Mouse (Mus musculus) embryonic facial prominence, embryonic 11.5 days (tissue): ENCODE results near the gene Arsa. TPM values are rescaled to one million over a fixed set of nuclear protein-coding genes. Genes with fewer than 3 reads are reported as not detected.
"Not testable (repeated sequence)": the region's sequence is repeated elsewhere in the genome, so short reads cannot be mapped to it uniquely, and the experiment has no call there.

Experiments used
- ATAC-seq: fragments of 200-750 bp; cut with Nextera tagmentation; replicated peaks from 2 replicates; pipeline ENCODE4 v1.8.0; 2017; ENCODE audit warnings: low read depth; ENCODE audit not compliant: insufficient number of reproducible peaks, low FRiP score, low TSS enrichment
- DNase-seq: peaks from one replicate; pipeline ENCODE4 v3.0.0-alpha.2; 2015; ENCODE audit warnings: low spot score
- H3K27ac ChIP-seq: fragments of 300-500 bp; sonication (generic); replicated peaks from 2 replicates; pipeline ENCODE4 v1.5.1; 2014; ENCODE audit warnings: mild to moderate bottlenecking, low read depth, low read length, control low read depth
- H3K27me3 ChIP-seq: fragments of 300-500 bp; sonication (generic); 2 replicates; pipeline ENCODE4 v1.6.1; 2014; ENCODE audit warnings: mild to moderate bottlenecking, low read length, moderate library complexity, mixed read lengths; ENCODE audit not compliant: control insufficient read depth, insufficient read depth
- H3K36me3 ChIP-seq: fragments of 300-500 bp; sonication (generic); replicated peaks from 2 replicates; pipeline ENCODE4 v1.6.1; 2014; ENCODE audit warnings: low read depth, mild to moderate bottlenecking, low read length, moderate library complexity, mixed read lengths; ENCODE audit not compliant: control insufficient read depth, insufficient read depth
- H3K4me1 ChIP-seq: fragments of 300-500 bp; sonication (generic); 2 replicates; pipeline ENCODE4 v1.6.1; 2014; ENCODE audit warnings: low read length, mixed read lengths; ENCODE audit not compliant: control insufficient read depth, insufficient read depth
- H3K4me2 ChIP-seq: fragments of 300-500 bp; sonication (generic); 2 replicates; pipeline ENCODE4 v1.6.1; 2014; ENCODE audit warnings: low read depth, mild to moderate bottlenecking, control low read depth, low read length, moderate library complexity
- H3K4me3 ChIP-seq: fragments of 300-500 bp; sonication (generic); 2 replicates; pipeline ENCODE4 v1.5.1; 2014; ENCODE audit warnings: low read depth, low read length, control low read depth
- H3K9ac ChIP-seq: fragments of 300-500 bp; sonication (generic); replicated peaks from 2 replicates; pipeline ENCODE4 v1.6.1; 2014; ENCODE audit warnings: mild to moderate bottlenecking, control low read depth, low read length
- H3K9me3 ChIP-seq: fragments of 300-500 bp; sonication (generic); replicated peaks from 2 replicates; pipeline ENCODE4 v1.6.1; 2016; ENCODE audit warnings: mild to moderate bottlenecking, low read length, inconsistent platforms, mixed read lengths; ENCODE audit not compliant: control insufficient read depth
- WGBS: fragments of 180-500 bp; shearing (Covaris S2); extraction: QIAGEN DNeasy Blood & Tissue Kit; methylation state at CpG from one replicate; pipeline ENCODE4 v1.1.7; 2014; 5-methylcytosine and 5-hydroxymethylcytosine counted together
- polyA plus RNA-seq: library from polyadenylated mRNA; unstranded; fragments of >200 nt; fragmentation: Nextera tagmentation; extraction: Ambion mirVana; gene quantifications from 2 replicates; pipeline ENCODE4 v1.2.1, GENCODE M21; 2014

Arsa gene
- polyA plus RNA-seq, 1 experiment from 2014 or later: 7.5 TPM

DNA sequence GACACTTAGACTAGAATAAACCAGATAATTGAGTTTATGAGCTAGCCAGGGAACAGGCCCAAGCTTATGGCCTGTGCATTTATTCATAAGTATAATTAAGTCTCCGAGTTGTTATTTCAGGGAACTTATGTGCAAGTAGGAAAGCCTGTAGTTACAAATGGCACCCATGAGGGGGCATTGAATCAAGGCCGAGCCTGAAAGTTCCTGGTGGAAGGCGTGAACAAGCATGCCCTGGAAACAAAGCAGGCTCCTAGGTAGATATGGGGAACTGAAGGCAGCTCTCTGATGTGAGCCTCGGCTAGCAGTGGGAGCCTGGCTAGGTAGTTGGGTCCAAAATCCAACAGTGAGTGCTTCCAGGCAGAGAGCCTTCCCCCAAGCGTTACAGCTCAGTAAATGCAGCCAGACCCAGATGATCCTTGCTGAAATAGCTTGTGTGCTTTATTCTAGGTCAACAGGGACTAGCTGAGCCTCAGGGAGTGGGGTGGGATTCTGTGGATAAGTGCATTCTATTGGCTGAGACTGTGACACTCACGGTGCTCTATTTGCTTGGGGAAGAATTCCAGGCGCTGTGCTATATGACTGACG is 34.6 kb downstream of the Arsa start:
- Histone ChIP-seq H3K9me3 (no peaks in the 10 kb centered on the region), H3K27me3 (no peaks in the 10 kb centered on the region), H3K36me3 (no peaks in the 10 kb centered on the region), H3K4me2 (no peak overlapping the region), H3K4me1 (no peaks in the 10 kb centered on the region), H3K27ac (no peak overlapping the region), H3K4me3 (no peak overlapping the region), H3K9ac (no peak overlapping the region)
- no peak for ATAC-seq
- DNase-seq: peak; percentile 28
- 40% methylated on average over 8 of the region's 8 CpGs for WGBS

DNA sequence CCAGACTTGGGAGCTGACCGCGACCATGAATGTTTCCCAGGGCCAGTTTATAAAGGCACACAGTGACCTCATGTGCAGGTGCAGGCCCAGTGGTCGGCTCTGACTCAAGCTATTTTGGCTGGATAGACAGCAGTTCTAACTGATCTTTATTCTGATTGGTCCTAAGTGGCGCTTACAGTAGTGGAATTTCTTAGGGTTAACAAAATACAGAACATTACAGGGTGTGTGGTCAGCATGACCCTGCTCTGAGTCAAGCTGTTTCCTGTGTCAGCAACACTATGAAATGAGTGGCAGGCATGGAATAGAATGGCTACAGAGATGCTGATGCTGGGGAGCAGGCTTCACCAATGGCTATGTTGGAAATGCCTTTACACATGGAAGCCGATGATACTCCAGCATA is 41.3 kb downstream of the Arsa start:
- 87% methylated on average over 5 of the region's 5 CpGs for WGBS
- H3K27ac ChIP-seq: no peak overlapping the region
- H3K4me1 ChIP-seq: no peaks in the 10 kb centered on the region
- ATAC-seq (no peak), DNase-seq (no peak)
- no peak overlapping the region for H3K9ac ChIP-seq
- H3K4me2 ChIP-seq: no peak overlapping the region
- H3K36me3 ChIP-seq: no peaks in the 10 kb centered on the region
- no peaks in the 10 kb centered on the region for H3K27me3 ChIP-seq
- H3K4me3 ChIP-seq: no peak overlapping the region
- no peaks in the 10 kb centered on the region for H3K9me3 ChIP-seq

DNA sequence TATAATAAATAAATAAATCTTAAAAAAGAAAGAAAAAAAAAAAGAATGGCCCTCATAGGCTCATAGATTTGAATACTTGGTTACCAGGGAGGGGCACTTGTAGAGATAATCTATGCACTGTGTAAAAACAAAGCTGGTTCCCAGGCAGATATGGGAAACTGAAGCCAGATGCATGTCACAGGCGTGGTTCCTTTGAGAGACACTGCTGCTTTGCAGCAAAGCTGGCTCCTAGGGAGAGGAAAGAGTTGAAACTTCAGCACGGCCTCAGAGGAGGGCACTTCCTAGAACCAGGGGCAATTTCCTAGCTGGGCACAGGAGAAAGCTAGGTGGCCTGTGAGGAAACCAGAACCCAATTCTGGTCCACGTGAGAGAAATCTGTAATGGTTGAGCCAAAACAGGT is 43.1 kb downstream of the Arsa start:
- H3K9ac ChIP-seq: no peak overlapping the region
- no peaks in the 10 kb centered on the region for H3K9me3 ChIP-seq
- no peaks in the 10 kb centered on the region for H3K36me3 ChIP-seq
- no peak overlapping the region for H3K4me2 ChIP-seq
- DNase-seq (no peak), ATAC-seq (no peak)
- H3K27me3 ChIP-seq: no peaks in the 10 kb centered on the region
- H3K4me3 ChIP-seq: no peak overlapping the region
- 63% methylated on average over 3 of the region's 3 CpGs for WGBS
- no peak overlapping the region for H3K27ac ChIP-seq
- no peaks in the 10 kb centered on the region for H3K4me1 ChIP-seq

DNA sequence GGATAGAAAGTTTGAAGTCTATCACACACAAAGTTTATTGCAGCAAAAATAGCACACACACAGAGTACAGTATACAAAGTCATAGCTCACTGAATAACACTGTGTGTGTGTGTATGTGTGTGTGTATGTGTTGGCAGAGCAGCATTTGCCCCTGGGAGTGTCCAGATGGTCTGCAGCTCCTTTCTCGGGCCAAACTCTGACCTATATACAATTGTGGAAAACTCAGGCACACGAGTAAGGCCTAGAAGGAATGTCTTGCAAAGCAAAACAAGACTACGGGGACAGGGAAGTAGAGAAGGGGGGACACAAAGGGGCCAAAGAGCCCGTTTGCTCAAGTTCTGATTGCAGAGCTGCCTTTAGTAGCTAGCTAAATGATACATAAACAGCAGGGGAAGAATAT is 44.3 kb downstream of the Arsa start:
- Histone ChIP-seq H3K36me3 (no peaks in the 10 kb centered on the region), H3K9me3 (no peaks in the 10 kb centered on the region), H3K4me3 (no peak overlapping the region), H3K4me1 (no peaks in the 10 kb centered on the region), H3K27ac (no peak overlapping the region), H3K4me2 (no peak overlapping the region), H3K9ac (no peak overlapping the region), H3K27me3 (no peaks in the 10 kb centered on the region)
- WGBS: 70% methylated on average over 4 of the region's 4 CpGs
- no peak for ATAC-seq
- DNase-seq: no peak

DNA sequence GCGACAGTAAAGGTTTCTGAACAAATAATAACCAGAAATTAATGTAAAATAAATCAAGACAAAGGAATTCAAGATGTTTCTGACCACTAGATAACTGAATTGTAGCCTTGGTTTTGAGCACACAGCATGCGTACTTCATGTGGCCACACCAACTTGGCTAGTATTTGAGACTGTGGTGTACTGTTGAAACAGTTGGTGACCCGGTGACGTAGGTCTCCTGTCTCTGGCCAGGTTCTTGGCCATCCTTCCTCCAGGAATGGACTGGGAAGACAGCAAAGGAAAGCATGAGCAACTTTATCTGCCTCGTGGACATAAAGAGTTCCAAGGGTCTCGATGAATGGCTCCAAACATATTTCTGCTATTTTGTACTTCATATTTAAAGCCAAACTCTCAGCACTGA is 45.4 kb downstream of the Arsa start:
- H3K36me3 ChIP-seq: no peaks in the 10 kb centered on the region
- DNase-seq (no peak), ATAC-seq (no peak)
- H3K9me3 ChIP-seq: no peaks in the 10 kb centered on the region
- no peak overlapping the region for H3K4me3 ChIP-seq
- no peak overlapping the region for H3K9ac ChIP-seq
- H3K4me1 ChIP-seq: no peaks in the 10 kb centered on the region
- H3K4me2 ChIP-seq: no peak overlapping the region
- 92% methylated on average over 6 of the region's 6 CpGs for WGBS
- H3K27ac ChIP-seq: no peak overlapping the region
- H3K27me3 ChIP-seq: no peaks in the 10 kb centered on the region

DNA sequence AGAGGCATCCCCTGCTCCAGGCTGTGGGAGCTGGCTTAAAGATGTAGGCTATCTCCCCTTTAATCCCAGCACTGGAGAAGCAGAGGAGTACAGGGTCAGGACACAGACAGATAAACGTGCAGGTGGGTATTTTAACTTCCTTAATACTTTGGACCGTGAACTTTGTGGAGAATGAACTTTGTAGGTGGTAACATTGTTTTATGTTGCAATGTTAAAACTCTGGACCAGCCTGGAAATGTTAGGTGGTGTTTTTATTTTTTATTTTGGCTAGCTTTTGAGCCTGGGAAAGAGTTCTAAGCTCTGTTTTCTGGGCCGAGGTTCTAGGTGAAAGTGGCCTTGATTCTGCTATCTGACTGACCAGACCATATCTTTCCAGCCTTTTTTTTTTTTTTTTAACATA is 46.0 kb downstream of the Arsa start:
- Histone ChIP-seq H3K9ac (no peak overlapping the region), H3K4me3 (no peak overlapping the region)
- WGBS: 94% methylated on average over 3 of the region's 3 CpGs

DNA sequence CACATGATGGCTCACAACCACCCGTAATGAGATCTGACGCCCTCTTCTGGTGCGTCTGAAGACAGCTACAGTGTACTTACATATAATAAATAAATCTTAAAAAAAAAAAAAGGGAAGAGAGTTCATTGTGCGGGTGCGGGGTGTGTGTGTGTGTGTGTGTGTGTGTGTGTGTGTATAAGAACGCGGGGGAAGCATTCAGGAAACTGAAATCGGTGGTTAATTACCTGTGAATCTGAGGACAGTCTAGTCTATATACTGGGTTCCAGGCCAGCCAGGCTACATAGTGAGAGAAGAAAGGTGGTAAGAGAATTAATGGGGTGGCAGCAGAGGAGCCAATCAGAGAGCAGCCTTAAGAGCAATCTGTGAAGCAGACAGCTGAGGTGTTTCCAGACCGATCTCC is 46.5 kb downstream of the Arsa start:
- not testable (repeated sequence) for H3K4me1 ChIP-seq, H3K36me3 ChIP-seq, H3K27me3 ChIP-seq, H3K27ac ChIP-seq, H3K9me3 ChIP-seq, ATAC-seq, H3K4me2 ChIP-seq, H3K4me3 ChIP-seq, H3K9ac ChIP-seq, DNase-seq
- 84% methylated on average over 8 of the region's 9 CpGs for WGBS

More for the DNA sequence above, 46.0 kb downstream of the Arsa start:
- no peaks in the 10 kb centered on the region for H3K27me3 ChIP-seq
- H3K4me2 ChIP-seq: no peak overlapping the region
- H3K4me1 ChIP-seq: no peaks in the 10 kb centered on the region
- no peak overlapping the region for H3K27ac ChIP-seq
- H3K36me3 ChIP-seq: no peaks in the 10 kb centered on the region
- no peaks in the 10 kb centered on the region for H3K9me3 ChIP-seq
- no peak for DNase-seq
- no peak for ATAC-seq

DNA sequence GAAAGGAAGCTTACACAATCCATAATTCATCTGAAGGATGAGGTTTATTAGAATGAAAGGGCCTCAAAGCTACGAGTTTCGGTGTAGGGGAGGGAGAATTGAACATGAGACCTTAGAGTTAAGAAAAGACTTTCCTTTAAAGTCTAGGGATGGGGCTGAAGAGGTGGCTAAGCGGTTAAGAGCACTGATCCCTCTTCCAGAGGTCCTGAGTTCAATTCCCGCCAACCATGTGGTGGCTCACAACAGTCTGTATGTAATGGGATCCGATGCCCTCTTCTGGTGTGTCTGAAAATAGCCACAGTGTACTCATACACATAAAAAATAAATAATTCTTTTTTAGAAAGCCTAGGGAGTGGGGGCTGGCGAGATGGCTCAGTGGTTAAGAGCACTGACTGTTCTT is 46.9 kb downstream of the Arsa start:
- Histone ChIP-seq H3K27me3 (no peaks in the 10 kb centered on the region), H3K36me3 (0 out of 2 replicates have a peak, but pooled peaks cover 3% of the 10 kb centered on the region), H3K27ac (no peak overlapping the region), H3K9me3 (no peaks in the 10 kb centered on the region), H3K4me1 (no peaks in the 10 kb centered on the region), H3K4me2 (peak overlapping the region; percentile 93), H3K9ac (peak overlapping the region; percentile 78), H3K4me3 (peak overlapping the region; percentile 75)
- DNase-seq (no peak), ATAC-seq (no peak)
- WGBS: 43% methylated on average over 6 of the region's 6 CpGs
